Mouse (Mus musculus) lung, postnatal 36 days (tissue): ENCODE data around the gene Bbs7.

Experiments
- DNase-seq: peaks from one replicate; pipeline ENCODE4 v3.0.0; 2022; ENCODE audit warnings: mixed read lengths

Bbs7 gene

GRCm38 (mm10) chr3:36551343-36551742 lies 61.9 kb downstream of the Bbs7 start:
- DNase-seq, result peak; percentile 50

- no peak for DNase-seq
Measured at GRCm38 (mm10) chr3:36544961-36545360, 68.3 kb downstream of the Bbs7 start.

- DNase-seq, result no peak
Measured at GRCm38 (mm10) chr3:36541399-36541798, 71.9 kb downstream of the Bbs7 start.

GRCm38 (mm10) chr3:36540756-36541155 lies 72.5 kb downstream of the Bbs7 start:
- DNase-seq, result no peak

GRCm38 (mm10) chr3:36537701-36538470 lies 75.4 kb downstream of the Bbs7 start:
- DNase-seq, result no peak

GRCm38 (mm10) chr3:36536041-36536440 lies 77.2 kb downstream of the Bbs7 start:
- DNase-seq, result no peak

GRCm38 (mm10) chr3:36533201-36533672 lies 80.0 kb downstream of the Bbs7 start:
- no peak for DNase-seq

- no peak for DNase-seq
Measured at GRCm38 (mm10) chr3:36532738-36533137, 80.5 kb downstream of the Bbs7 start.

GRCm38 (mm10) chr3:36531979-36532542 lies 81.2 kb downstream of the Bbs7 start:
- no peak for DNase-seq

- no peak for DNase-seq
Measured at GRCm38 (mm10) chr3:36531242-36531641, 82.0 kb downstream of the Bbs7 start.

- no peak for DNase-seq
Measured at GRCm38 (mm10) chr3:36530781-36531180, 82.5 kb downstream of the Bbs7 start.

GRCm38 (mm10) chr3:36530345-36530744 lies 82.9 kb downstream of the Bbs7 start:
- DNase-seq, result peak; percentile 64

GRCm38 (mm10) chr3:36524466-36524865 lies 88.8 kb downstream of the Bbs7 start:
- no peak for DNase-seq
